Mouse (Mus musculus) forebrain, embryonic 16.5 days (tissue): ENCODE measurements at regions not wholly inside any gene's neighbourhood (a gene's known extent, or its start where the extent isn't known, plus 50 kb on each side); places are given as distances from the start of the nearest gene placed in this dataset.

Experiments used
- ATAC-seq: fragments of 200-750 bp; cut with Nextera tagmentation; 2 replicates; pipeline ENCODE4 v1.8.0; 2017; ENCODE audit warnings: mild to moderate bottlenecking, moderate library complexity
- H3K27ac ChIP-seq: fragments of 300-500 bp; sonication (generic); 2 replicates; pipeline ENCODE4 v1.5.1; 2014; ENCODE audit warnings: low read length, control low read depth
- H3K27me3 ChIP-seq: fragments of 300-500 bp; sonication (generic); replicated peaks from 2 replicates; pipeline ENCODE4 v1.6.1; 2014; ENCODE audit warnings: low read length; ENCODE audit not compliant: control insufficient read depth, insufficient read depth
- H3K36me3 ChIP-seq: fragments of 300-500 bp; sonication (generic); 2 replicates; pipeline ENCODE4 v1.6.1; 2014; ENCODE audit not compliant: control insufficient read depth, insufficient read depth
- H3K4me1 ChIP-seq: fragments of 300-500 bp; sonication (generic); replicated peaks from 2 replicates; pipeline ENCODE4 v1.6.1; 2014; ENCODE audit warnings: low read length; ENCODE audit not compliant: control insufficient read depth, insufficient read depth
- H3K4me2 ChIP-seq: fragments of 300-500 bp; sonication (generic); 2 replicates; pipeline ENCODE4 v1.6.1; 2014; ENCODE audit warnings: mild to moderate bottlenecking, low read length, control low read depth
- H3K4me3 ChIP-seq: fragments of 300-500 bp; sonication (generic); replicated peaks from 2 replicates; pipeline ENCODE4 v1.5.1; 2014; ENCODE audit warnings: mild to moderate bottlenecking, low read length, control low read depth
- H3K9ac ChIP-seq: fragments of 300-500 bp; sonication (generic); replicated peaks from 2 replicates; pipeline ENCODE4 v1.6.1; 2014; ENCODE audit warnings: low read depth, low read length, control low read depth
- H3K9me3 ChIP-seq: fragments of 300-500 bp; sonication (generic); 2 replicates; pipeline ENCODE4 v1.6.1; 2016; ENCODE audit warnings: low read length; ENCODE audit not compliant: control insufficient read depth
- WGBS: fragments of 180-500 bp; shearing (Covaris S2); extraction: QIAGEN DNeasy Blood & Tissue Kit; methylation state at CpG from one replicate; pipeline ENCODE4 v1.1.7; 2014; 5-methylcytosine and 5-hydroxymethylcytosine counted together

- Histone ChIP-seq H3K4me3 (no peak overlapping the region), H3K27me3 (no peaks in the 10 kb centered on the region), H3K36me3 (no peaks in the 10 kb centered on the region), H3K9ac (no peak overlapping the region), H3K9me3 (no peaks in the 10 kb centered on the region), H3K27ac (no peak overlapping the region), H3K4me1 (no peaks in the 10 kb centered on the region), H3K4me2 (no peak overlapping the region)
- ATAC-seq = peak; percentile 31; the same call in 1 of the 2 replicates
- 84% methylated on average over 3 of the region's 3 CpGs for WGBS
Observed at GRCm38 (mm10) chr8:74153914-74154540, 718.9 kb upstream of the Isx start.

- H3K27ac ChIP-seq = no peak overlapping the region
- H3K27me3 ChIP-seq = no peaks in the 10 kb centered on the region
- peaks cover 2% of the 10 kb centered on the region; the same call in 1 of the 2 replicates for H3K9me3 ChIP-seq
- H3K4me1 ChIP-seq = no peaks in the 10 kb centered on the region
- no peak overlapping the region for H3K9ac ChIP-seq
- no peaks in the 10 kb centered on the region for H3K36me3 ChIP-seq
- H3K4me2 ChIP-seq = no peak overlapping the region
- WGBS = 38% methylated on average over 2 of the region's 2 CpGs
- no peak overlapping the region for H3K4me3 ChIP-seq
- ATAC-seq = no peak
Observed at GRCm38 (mm10) chr8:74169561-74169960, 703.4 kb upstream of the Isx start.

- Histone ChIP-seq H3K4me2 (no peak overlapping the region), H3K9ac (no peak overlapping the region), H3K27me3 (no peaks in the 10 kb centered on the region), H3K9me3 (no peaks in the 10 kb centered on the region), H3K4me1 (no peaks in the 10 kb centered on the region), H3K27ac (no peak overlapping the region), H3K4me3 (no peak overlapping the region), H3K36me3 (no peaks in the 10 kb centered on the region)
- ATAC-seq = no peak
Observed at GRCm38 (mm10) chr8:74170702-74171101, 702.3 kb upstream of the Isx start.

- no peaks in the 10 kb centered on the region for H3K27me3 ChIP-seq
- H3K4me2 ChIP-seq = no peak overlapping the region
- H3K27ac ChIP-seq = no peak overlapping the region
- H3K9me3 ChIP-seq = no peaks in the 10 kb centered on the region
- no peak overlapping the region for H3K4me3 ChIP-seq
- no peak for ATAC-seq
- H3K36me3 ChIP-seq = no peaks in the 10 kb centered on the region
- H3K9ac ChIP-seq = no peak overlapping the region
- WGBS = 3% methylated on average over 1 of the region's 1 CpGs
- no peaks in the 10 kb centered on the region for H3K4me1 ChIP-seq
Observed at GRCm38 (mm10) chr8:74171113-74171512, 701.9 kb upstream of the Isx start.

- Histone ChIP-seq H3K27ac (no peak overlapping the region), H3K4me1 (no peaks in the 10 kb centered on the region), H3K4me3 (no peak overlapping the region), H3K4me2 (no peak overlapping the region), H3K27me3 (no peaks in the 10 kb centered on the region), H3K36me3 (no peaks in the 10 kb centered on the region), H3K9me3 (no peaks in the 10 kb centered on the region), H3K9ac (no peak overlapping the region)
- no peak for ATAC-seq
Observed at GRCm38 (mm10) chr8:74204601-74205000, 668.4 kb upstream of the Isx start.

- Histone ChIP-seq H3K4me3 (no peak overlapping the region), H3K9ac (no peak overlapping the region), H3K4me1 (no peaks in the 10 kb centered on the region), H3K27me3 (no peaks in the 10 kb centered on the region), H3K36me3 (no peaks in the 10 kb centered on the region), H3K9me3 (no peaks in the 10 kb centered on the region), H3K4me2 (no peak overlapping the region), H3K27ac (no peak overlapping the region)
- 85% methylated on average over 5 of the region's 5 CpGs for WGBS
- no peak for ATAC-seq
Observed at GRCm38 (mm10) chr8:74208292-74208691, 664.7 kb upstream of the Isx start.

- Histone ChIP-seq H3K36me3 (no peaks in the 10 kb centered on the region), H3K4me3 (no peak overlapping the region), H3K4me1 (no peaks in the 10 kb centered on the region), H3K27me3 (no peaks in the 10 kb centered on the region), H3K9ac (no peak overlapping the region), H3K9me3 (no peaks in the 10 kb centered on the region), H3K27ac (no peak overlapping the region), H3K4me2 (no peak overlapping the region)
- no peak for ATAC-seq
- 42% methylated on average over 1 of the region's 1 CpGs for WGBS
Observed at GRCm38 (mm10) chr8:74216776-74217175, 656.2 kb upstream of the Isx start.
